Mouse (Mus musculus): ENCODE results near the gene Col4a3.

DNA sequence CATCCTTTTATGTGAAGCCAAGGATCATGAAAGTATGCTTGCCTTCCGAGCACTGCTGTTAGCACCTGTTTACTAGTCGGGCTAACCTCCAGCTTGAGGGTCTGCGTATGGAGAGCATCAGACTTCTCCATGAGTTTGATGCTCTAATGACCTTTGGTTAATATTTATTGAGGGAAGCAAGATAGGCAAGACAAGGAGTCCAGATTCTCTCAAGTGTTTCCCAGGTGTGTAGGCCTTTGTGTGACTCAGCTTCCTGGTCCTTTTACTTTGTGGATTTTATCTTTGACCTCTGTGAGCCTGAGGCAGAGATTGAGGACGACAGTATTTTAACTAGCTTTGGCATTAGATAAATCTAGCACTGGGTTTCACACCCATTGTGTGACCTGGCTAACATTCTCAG lies 179.9 kb downstream of the Col4a3 start:
- TF ChIP-seq POLR2A (IDR thresholded peaks at IDR 0.05; ENCODE audit: borderline replicate concordance, control insufficient read depth, low read depth, low read length) (no peak), CTCF (IDR thresholded peaks at IDR 0.05; ENCODE audit: control insufficient read depth, insufficient read depth, low read length) (no peak)

Data from bone marrow, adult 2 months (tissue).